Mouse (Mus musculus): Measurements from ENCODE around the gene Ebf1. TPM values are rescaled to one million over a fixed set of nuclear protein-coding genes. Genes with fewer than 3 reads are reported as not detected.
A peak's percentile ranks its signal among the peaks of the same experiment; 100 is the strongest.

Ebf1 gene
- total RNA-seq, 2 experiments from 2014 or later: 2.9 to 6.1 TPM

DNA sequence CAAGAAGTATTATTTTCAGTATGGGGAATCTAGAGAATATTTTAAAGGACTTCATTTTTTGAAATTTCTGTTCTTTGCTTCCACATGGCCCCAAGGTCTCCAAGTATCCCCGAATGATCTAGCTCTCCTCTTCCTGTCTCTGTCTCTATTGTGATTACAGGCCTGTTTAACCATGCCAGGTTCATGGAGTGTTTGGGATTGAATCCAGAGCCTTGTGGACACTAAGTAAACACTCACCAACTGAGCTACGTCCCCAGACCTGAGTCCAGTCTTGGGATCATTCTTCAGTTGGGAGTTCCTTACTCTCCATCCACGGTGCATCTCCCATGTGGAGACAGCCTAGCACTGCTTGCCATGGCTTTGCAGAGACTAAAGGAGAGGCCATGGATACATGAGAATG is 178.7 kb downstream of the Ebf1 start:
- intact Hi-C loops (cut with DNase I): no loop called here
- DNase-seq (ENCODE audit: low spot score in 2 of 2): no peak

DNA sequence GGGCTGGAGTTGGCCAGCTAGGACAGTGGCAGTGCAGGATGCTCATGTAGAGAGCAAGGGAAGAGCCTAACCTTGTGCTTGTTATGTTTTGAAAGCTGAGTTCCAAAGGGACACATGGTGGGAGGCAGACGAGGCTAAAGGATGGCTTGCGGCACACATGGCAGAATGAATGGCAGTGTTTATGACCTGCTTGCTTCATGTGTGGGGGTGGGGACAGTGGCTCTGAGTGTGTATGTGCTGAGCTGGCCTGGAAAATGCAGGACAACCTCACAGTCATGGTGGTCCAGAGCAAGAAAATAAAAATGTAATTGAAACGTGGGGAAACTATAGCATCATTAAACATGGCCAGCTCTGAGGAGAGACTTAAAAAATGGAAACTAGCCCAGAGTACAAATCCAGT is 181.2 kb downstream of the Ebf1 start:
- no peak for DNase-seq (ENCODE audit: low spot score in 2 of 2)
- intact Hi-C loops (cut with DNase I): no loop called here

DNA sequence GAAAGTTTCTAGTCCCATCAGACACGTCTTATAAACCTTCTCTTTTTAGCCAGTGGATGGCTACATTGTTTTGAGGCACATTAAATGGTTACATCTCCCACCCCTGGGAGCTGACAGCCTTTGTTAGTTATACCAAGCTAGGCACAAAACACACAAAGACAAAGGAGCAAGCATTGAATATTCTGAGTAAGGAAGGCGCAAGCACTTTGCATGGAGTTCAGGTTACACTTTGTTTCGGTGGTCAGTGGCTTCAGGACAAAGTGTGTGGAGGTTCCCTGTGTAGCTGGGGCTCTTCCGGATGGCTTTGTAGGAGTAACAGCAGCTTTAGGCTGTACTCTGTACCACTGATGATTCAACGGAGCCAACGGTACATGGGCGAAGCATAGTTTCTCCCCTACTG is 186.9 kb downstream of the Ebf1 start:
- DNase-seq (ENCODE audit: low spot score in 2 of 2): no peak
- intact Hi-C loops (cut with DNase I): no loop called here

DNA sequence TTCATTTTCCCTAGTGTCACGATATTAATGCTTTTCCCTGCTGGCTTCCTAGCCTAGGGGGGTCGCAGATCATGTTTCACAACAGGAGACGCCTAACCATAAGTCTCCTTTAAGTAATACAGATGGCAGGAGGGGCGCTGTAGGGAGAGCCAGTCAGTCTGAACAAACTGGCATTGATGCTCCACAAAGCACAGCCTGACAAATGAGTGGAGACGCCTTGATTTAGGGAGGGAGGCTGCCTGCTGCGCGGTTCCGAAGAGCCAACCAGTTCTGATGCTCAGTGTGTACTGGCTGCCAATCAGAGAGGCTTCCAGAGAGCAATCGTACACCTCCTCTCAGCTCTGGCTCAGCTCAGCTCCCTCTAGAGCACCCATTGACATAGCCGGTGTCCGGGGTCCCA is 189.5 kb downstream of the Ebf1 start:
- peak in 1 of 2 experiments; percentile 5 for DNase-seq (ENCODE audit: low spot score in 2 of 2)
- intact Hi-C loops (cut with DNase I): no loop called here

DNA sequence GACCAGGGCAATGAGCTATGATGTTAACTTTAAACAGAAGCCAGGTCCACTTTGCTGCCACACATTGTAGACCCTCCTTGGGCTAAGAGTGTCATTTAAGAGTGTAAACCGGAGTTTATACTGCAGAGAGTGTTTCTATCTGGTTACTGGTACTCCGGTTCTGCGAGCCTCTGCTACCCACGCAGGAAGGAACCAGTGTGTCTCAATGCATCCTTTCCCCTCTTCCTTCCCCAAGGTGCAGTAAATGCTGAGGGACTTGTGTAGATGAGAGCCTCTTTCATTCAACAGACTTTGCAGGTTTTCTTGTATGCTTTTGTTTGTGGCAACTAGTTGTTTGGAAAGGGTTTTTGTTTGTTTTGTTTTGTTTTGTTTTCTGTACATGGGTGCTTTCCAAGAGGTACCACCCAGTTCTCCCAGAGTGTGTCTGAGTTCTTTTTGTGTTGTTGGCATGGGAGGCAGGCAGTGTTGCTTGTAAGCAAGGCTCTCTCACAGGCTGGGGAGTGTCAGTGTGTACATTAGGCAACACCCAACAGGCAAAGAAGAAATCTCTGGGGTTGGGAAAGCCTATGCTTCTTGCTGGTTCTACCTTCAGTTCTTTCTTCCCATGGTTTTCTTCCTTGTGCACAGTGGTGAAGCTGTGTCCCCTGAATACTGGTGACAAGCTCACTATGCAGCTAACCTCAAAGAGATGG is 191.9 kb downstream of the Ebf1 start:
- intact Hi-C loops (cut with DNase I): no loop called here
- DNase-seq (ENCODE audit: low spot score in 2 of 2): no peak

DNA sequence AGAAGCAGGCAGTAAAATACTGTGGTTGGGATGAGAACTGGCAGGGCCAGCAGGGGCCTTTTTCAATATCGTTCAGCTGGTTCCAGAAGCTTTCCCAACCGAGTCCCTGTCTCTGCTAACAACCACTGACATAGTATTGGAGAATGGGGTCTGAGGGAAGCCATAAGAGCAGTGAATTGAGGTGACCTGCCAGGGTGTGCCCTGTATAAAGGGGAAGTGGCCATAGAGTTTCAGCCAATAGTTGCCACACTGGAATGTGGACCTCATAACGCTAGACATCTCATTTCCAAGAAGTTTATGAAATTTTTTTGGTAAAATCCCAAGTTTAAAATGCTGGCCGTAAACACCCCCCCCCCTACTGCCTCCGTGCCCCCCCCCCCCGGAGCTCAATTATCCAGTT is 193.9 kb downstream of the Ebf1 start:
- DNase-seq (ENCODE audit: low spot score in 2 of 2): no peak
- intact Hi-C loops (cut with DNase I): no loop called here

DNA sequence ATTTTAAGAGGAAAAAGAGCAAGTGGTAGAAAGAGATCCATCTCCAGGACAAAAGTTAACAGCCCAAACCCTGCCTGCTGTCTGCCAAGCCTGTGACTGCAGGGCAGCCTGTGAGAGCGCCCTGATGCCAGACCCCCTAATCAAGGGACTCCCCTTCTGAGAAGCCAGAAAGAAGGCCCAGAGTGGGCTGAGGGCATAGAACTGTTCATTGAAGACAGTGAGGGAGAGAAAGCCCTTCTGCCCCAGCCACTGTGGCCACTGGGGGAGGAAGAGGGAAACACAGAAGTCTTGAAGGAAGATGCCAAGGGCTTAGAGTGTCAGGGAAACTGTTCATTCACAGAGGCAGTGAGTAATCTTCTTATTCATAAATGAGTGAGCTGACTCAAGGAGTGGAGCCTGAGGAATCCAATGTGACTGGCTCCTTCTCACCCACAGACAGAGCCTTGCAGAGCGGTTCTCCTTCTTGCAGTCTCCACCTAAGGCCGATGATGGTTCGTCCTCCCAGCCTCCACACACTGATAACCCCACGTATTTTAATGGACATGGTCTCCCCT is 195.2 kb downstream of the Ebf1 start:
- intact Hi-C loops (cut with DNase I): no loop called here
- DNase-seq (ENCODE audit: low spot score in 2 of 2): no peak

DNA sequence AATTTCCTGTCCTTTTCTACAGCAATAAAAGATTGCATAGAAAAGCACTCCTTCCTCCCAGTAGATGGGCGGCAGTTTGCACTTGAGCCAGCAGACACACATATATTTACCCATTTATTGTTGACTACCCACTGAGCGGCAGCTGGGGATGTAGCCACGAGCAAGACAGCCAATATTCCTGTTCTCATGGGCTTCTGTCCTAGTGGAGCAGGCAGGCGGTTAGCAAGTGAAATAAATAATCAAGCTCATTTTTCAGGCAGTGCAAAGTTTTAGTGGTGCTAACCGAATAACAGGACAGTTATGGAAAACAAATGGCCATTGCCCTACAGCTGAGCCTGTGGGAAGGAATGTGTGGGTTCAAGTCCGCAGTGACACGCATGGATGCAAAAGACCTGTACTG is 196.4 kb downstream of the Ebf1 start:
- DNase-seq (ENCODE audit: low spot score in 2 of 2): no peak
- intact Hi-C loops (cut with DNase I): no loop called here

DNA sequence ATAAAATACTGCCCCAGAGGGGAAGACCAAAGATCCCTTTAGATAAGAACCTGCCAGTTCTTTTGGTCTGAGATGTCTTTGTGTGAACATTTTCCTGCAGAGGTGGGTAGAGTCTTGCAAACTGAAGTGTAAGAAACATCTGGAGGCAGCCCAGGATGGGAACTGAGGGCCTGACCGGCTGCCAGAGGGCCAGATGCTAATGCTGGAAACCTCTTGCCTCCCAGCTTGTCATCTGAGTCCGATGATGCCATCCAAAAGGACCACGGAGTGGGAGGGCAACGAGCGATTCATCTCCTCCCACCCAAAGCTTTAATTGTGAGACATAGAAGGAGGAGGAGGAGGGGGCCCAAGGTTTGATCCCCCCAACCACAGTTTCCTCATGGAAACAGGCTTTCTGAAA is 197.7 kb downstream of the Ebf1 start:
- intact Hi-C loops (cut with DNase I): no loop called here
- no peak for DNase-seq (ENCODE audit: low spot score in 2 of 2)

DNA sequence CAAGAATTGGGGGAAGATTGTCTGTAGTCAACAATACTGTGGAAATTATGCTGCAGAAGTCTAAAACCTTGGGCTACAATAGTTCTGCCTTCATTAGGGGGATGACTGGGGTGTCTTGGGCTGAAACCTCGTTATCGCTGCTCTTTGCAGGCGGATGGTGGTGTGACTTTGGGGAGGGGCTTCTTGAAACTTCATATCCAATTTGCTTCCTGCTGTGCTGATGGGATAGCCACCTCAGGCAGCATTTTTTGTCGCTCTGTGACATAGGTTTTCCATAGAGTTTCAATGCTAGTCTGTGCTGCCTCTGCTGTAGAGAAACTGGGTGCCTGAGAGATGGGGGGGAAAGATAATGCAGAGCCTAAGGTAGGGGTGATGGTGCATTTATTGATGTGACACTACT is 198.9 kb downstream of the Ebf1 start:
- DNase-seq (ENCODE audit: low spot score in 2 of 2): no peak
- intact Hi-C loops (cut with DNase I): no loop called here

DNA sequence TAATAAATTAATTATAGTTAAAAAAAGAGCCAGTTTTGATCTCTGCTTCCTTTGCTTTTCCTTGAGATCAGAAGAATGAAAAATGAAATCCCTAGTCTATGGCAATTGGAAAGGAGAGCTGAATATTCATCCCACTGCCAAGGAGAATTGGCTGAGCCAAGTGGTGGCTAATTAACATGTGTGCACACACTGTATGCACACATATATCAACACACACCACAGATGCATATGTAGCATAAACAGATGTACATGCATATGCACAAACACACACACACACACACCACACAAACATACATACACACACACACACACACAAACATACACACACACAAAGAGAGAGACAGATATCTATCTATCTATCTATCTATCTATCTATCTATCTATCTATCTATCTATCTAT is 205.2 kb downstream of the Ebf1 start:
- no peak for DNase-seq (ENCODE audit: low spot score in 2 of 2)
- intact Hi-C loops (cut with DNase I): no loop called here

DNA sequence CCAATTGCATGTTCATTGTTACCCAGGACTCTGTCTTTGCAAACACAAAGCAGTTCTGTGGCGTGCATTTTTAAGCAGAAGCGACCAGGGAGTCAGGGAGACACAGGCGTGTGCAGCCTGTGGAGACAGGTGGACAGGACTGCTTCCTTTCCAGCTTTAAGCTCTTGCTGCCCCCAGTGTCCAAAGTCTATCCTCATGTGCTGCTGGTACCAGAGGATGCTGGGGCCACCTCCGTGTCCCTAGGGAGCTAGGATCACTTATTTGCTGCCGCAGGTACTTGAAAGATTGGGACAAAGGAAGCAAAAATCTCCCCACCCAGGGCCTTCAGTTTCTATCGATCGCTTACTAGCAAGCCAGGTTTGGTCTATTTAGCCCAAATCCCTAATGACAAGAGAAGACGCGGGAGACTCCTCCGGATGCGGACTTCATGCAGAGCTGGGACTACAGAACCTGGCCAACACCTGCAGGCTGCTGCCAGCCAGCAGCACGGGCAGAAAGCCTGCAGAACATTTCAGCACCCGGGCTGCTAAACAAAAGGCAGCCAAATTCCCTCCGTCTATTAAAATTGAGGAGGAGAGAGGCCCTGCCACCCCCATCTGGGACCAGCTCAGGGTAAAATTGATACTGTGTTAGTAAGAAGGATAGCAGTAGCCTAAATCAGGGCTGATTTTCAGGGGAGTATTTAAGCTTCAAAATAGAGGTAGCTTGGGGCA is 215.3 kb downstream of the Ebf1 start:
- DNase-seq (ENCODE audit: low spot score in 2 of 2): no peak
- intact Hi-C loops (cut with DNase I): loop anchor here (5.0 kb wide), 1 partner anchor 210 kb away; no protein-coding TSS in a partner anchor

DNA sequence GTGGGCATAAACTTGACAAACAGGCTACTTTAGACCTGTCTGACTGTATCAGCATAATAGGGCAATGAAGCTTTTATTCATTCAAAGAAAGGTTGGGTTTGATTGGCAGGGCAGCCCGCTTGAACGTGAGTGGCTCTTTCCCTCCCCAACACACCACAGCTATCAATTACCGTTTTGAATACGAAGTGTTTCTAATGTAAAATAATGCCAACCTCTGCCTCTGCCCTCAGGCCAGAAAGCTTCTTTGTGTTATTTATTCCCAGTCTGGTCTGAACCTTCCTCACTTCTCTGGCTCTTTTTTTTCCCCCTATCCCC is 215.8 kb downstream of the Ebf1 start:
- no peak for DNase-seq (ENCODE audit: low spot score in 2 of 2)
- intact Hi-C loops (cut with DNase I): loop anchor here (5.0 kb wide), 1 partner anchor 211 kb away; no protein-coding TSS in a partner anchor

DNA sequence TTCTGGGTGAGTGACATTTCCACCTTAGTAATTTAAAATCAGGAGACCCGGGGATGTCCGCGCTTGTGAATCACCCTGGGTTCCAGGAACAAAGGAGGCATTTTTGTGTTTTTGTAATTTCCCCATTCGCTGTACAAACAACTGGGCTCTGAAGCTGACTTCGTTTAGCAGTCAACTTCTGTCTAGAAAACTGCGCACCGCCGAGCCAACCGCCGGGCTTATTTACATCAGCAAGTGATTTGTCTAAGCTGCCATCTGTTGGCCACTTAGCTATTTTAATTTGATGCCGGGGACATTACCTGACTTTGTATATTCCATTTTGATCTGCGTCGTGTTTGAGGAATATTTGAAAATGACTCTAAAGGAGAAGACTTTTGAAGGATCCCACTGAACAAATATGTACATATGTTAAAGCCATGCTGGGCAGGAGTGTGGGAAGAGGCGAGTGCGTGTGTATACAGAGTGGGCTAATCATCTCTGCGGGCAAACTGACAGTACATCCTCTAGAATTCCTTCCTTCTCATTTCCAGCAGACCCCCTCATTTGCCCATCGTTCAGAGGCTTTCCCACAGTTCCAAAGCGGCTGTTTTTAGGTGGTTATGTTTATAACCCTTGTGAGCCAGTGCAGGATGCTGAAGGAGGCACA is 216.4 kb downstream of the Ebf1 start:
- intact Hi-C loops (cut with DNase I): loop anchor here (5.0 kb wide), 1 partner anchor 211 kb away; no protein-coding TSS in a partner anchor
- DNase-seq (ENCODE audit: low spot score in 2 of 2): no peak

DNA sequence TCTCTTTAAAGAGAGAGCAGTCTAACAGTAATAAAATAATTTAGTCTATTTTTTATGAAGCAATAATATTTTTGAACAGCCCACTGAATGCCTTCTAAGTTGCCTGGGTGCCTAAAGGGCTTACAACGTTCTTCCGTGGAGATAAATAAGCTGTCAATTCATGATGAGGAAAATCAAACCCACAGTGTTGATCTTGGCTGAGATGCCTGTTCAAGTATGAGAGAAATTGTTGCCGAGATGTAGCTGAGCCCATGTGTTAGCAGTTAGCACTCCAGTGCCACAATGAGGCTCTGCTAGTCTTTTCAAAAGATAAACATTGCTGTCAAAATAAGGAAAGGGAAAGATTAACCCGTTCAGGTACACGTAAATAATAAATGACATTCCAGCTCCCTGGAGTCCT is 218.0 kb downstream of the Ebf1 start:
- intact Hi-C loops (cut with DNase I): no loop called here
- DNase-seq (ENCODE audit: low spot score in 2 of 2): no peak

DNA sequence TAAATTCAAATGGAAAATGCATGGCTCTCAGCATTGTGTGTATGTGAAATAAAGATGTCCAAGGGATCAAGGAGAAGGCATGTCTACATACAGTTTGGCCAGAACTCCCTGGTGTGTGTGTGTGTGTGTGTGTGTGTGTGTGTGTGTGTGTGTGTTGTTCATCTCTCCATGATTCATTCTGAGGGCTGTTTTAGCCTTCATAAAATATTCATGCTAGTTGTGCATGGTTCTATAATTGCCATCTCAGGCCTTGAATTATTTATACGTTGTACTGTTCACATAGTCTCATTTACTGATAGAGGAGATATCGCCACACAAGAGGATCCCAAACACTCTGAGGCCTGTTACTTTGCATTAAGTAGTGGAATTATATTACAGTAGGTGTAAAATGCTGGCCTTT is 220.5 kb downstream of the Ebf1 start:
- intact Hi-C loops (cut with DNase I): no loop called here

DNA sequence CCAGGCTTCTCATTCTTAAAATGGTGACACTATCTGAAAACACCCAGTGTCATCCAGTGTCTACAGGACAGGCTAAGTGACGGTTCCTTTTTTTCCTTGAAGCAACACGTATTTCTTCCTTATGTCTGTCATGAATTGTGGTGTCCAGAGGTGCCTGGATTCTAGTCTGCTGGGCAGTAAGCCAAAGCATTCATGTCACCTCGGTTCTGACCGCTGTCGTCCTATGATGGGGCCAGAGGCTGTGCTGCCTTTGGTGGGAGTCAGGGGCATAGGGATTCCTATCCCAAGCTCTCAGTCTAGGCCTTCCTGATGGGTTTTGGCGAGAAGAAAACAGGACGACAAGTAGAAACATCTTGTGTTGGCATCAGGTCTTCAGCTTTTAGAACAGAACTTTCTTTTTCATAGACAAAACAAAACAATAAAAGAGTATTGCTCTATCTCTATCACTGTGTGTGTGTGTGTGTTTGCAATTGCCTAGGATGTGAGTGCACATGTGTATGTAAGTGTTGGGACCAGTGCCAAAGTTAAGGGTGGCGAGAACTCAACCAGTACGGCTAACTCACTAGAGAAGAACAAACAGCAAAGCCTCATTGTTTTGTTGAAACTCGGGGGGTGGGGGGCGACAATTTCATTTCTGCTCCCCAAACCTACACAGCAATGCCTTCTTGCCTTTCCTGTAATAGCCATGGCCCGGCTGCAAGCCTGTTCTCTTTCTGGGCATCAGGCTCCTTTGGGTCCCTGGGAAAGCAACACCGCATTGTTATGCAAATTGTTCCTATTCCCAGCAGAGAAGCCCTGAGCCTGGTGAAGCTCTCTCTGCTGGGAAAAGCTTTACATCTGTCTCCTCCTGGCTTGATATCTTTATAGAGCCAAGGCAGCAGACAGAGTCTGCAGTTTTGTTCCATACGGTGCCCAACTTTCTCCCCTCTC is 224.3 kb downstream of the Ebf1 start:
- no peak for DNase-seq (ENCODE audit: low spot score in 2 of 2)
- intact Hi-C loops (cut with DNase I): no loop called here

More for the DNA sequence above, 220.5 kb downstream of the Ebf1 start:
- DNase-seq (ENCODE audit: low spot score in 2 of 2): no peak

DNA sequence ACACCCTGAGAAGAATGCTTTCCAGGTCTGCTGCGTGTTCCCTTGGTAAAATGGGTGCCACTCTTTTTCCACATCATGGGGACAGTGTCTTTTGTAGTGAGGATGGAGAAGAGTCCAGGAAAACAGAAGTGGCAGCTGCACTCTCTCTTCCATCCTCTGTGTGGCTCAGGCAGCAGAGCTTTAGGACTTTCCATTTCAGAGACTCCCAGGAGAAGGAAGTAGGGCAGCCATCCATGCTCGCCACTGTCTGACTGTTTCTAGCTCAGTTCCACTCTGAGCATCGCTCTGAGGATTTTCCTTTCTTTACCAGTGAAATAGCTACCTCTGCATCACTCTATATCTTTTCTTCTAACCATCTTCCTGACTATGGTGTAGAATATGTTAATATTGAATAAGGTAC is 234.8 kb downstream of the Ebf1 start:
- intact Hi-C loops (cut with DNase I): no loop called here
- DNase-seq (ENCODE audit: low spot score in 2 of 2): no peak

DNA sequence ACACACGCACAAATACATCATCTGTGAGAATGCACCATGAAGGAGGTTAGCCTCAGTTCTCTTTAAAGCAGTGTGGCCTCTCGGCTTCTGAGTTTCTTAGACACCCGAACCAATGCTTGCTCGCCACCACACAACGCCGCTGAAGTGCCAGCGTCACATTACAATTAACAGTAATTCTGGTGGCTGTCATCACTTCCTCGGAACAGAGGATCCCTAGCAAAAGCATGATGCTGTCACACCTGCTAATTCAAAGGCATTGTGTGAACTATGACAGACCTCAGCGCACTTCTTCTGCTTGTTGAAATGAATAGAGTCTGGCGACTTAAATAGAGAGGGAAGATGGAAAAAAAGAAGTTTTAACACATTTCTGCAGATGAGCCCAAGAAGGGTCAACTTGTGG is 235.8 kb downstream of the Ebf1 start:
- no peak for DNase-seq (ENCODE audit: low spot score in 2 of 2)
- intact Hi-C loops (cut with DNase I): no loop called here

DNA sequence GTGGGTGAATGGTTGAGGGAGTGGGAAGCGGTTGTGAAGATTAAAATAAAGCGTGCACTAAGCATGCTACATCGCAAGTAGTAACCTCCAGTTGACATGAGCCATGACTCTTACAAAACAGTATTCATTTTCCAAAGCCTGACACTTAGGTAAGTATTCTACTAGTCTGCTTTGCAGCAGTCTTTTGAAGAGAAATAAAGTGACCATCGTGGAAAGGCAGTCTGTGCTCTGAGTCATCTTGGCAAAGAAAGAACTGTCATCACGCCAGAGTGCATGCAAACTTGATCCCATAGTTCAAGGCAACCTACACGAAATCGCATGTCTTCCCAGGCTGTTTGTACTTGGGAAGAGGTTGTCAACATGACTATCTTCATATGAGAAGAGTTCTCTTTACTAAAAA is 237.4 kb downstream of the Ebf1 start:
- no peak for DNase-seq (ENCODE audit: low spot score in 2 of 2)
- intact Hi-C loops (cut with DNase I): no loop called here
